Mouse (Mus musculus) liver, embryonic 14.5 days (tissue): ENCODE results near the gene Tmem14a. TPM values are rescaled to one million over a fixed set of nuclear protein-coding genes. Genes with fewer than 3 reads are reported as not detected.

Experiments used
- ATAC-seq: fragments of 200-750 bp; cut with Nextera tagmentation; 2 replicates; pipeline ENCODE4 v1.8.0; 2017; ENCODE audit warnings: moderate number of reproducible peaks, mild to moderate bottlenecking, moderate library complexity; ENCODE audit not compliant: insufficient read depth
- DNase-seq, 3 experiments: peaks; one replicate each; pipeline ENCODE4 v3.0.0-alpha.2; 2012 to 2013; ENCODE audit warnings: low read depth in 3 of 3, low spot score in 3 of 3
- H3K27ac ChIP-seq: fragments of 300-500 bp; sonication (generic); 2 replicates; pipeline ENCODE4 v1.5.1; 2014; ENCODE audit warnings: moderate library complexity, mild to moderate bottlenecking, control low read depth, inconsistent platforms
- H3K27me3 ChIP-seq: fragments of 300-500 bp; sonication (generic); 2 replicates; pipeline ENCODE4 v1.6.1; 2014; ENCODE audit warnings: mild to moderate bottlenecking, low read length, moderate library complexity; ENCODE audit not compliant: control insufficient read depth, insufficient read depth
- H3K36me3 ChIP-seq: fragments of 300-500 bp; sonication (generic); replicated peaks from 2 replicates; pipeline ENCODE4 v1.6.1; 2014; ENCODE audit warnings: low read depth; ENCODE audit not compliant: control insufficient read depth, insufficient read depth
- H3K4me1 ChIP-seq, 2 experiments: fragments of 200-500 bp in 1 of 2; fragments of 300-500 bp in 1 of 2; sonication (generic) in 1 of 2; replicated peaks; 2 replicates each; pipeline ENCODE4 v1.6.1; 2012 to 2014; ENCODE audit warnings: antibody characterized with exemption in 1 of 2, inconsistent platforms in 1 of 2, low read length in 1 of 2; ENCODE audit not compliant: control insufficient read depth in 2 of 2, insufficient read depth in 2 of 2
- H3K4me2 ChIP-seq: fragments of 300-500 bp; sonication (generic); 2 replicates; pipeline ENCODE4 v1.6.1; 2014; ENCODE audit warnings: low read depth, mild to moderate bottlenecking, control low read depth, moderate library complexity
- H3K4me3 ChIP-seq, 2 experiments: fragments of 200-500 bp in 1 of 2; fragments of 300-500 bp in 1 of 2; sonication (generic) in 1 of 2; 2 replicates each; pipeline ENCODE4 v1.5.1; 2012 to 2014; ENCODE audit warnings: low read depth in 2 of 2, low read length in 2 of 2, mild to moderate bottlenecking in 2 of 2, control low read depth in 1 of 2, inconsistent platforms in 1 of 2, moderate library complexity in 1 of 2; ENCODE audit not compliant: insufficient read depth in 1 of 2
- H3K9ac ChIP-seq: fragments of 300-500 bp; sonication (generic); replicated peaks from 2 replicates; pipeline ENCODE4 v1.6.1; 2014; ENCODE audit warnings: mild to moderate bottlenecking, control low read depth, moderate library complexity
- H3K9me3 ChIP-seq: fragments of 300-500 bp; sonication (generic); 2 replicates; pipeline ENCODE4 v1.6.1; 2016; ENCODE audit warnings: low read length, mixed read lengths; ENCODE audit not compliant: control insufficient read depth
- CTCF ChIP-seq: IDR thresholded peaks from 2 replicates; pipeline ENCODE4 v1.5.1; 2016; ENCODE audit warnings: antibody characterized with exemption, low read depth, control low read depth
- EP300 ChIP-seq: IDR thresholded peaks from 2 replicates; pipeline ENCODE4 v1.6.1; 2016; ENCODE audit warnings: antibody characterized with exemption, low read depth
- WGBS: fragments of 180-500 bp; shearing (Covaris S2); extraction: QIAGEN DNeasy Blood & Tissue Kit; methylation state at CpG from one replicate; pipeline ENCODE4 v1.1.7; 2014; ENCODE audit not compliant: insufficient replicate concordance; 5-methylcytosine and 5-hydroxymethylcytosine counted together
- polyA plus RNA-seq, 2 experiments: library from polyadenylated mRNA; depleted of rRNA in 1 of 2; stranded (reverse) in 1 of 2; unstranded in 1 of 2; fragments of >200 nt; fragmentation: Nextera tagmentation in 1 of 2; extraction: Ambion mirVana in 1 of 2; gene quantifications; 2 replicates each; pipeline versions ENCODE4 v1.2.1 to v1.2.3; 2012 to 2014

Tmem14a gene
- polyA plus RNA-seq, 2 experiments: 2.7 to 2.9 TPM

DNA sequence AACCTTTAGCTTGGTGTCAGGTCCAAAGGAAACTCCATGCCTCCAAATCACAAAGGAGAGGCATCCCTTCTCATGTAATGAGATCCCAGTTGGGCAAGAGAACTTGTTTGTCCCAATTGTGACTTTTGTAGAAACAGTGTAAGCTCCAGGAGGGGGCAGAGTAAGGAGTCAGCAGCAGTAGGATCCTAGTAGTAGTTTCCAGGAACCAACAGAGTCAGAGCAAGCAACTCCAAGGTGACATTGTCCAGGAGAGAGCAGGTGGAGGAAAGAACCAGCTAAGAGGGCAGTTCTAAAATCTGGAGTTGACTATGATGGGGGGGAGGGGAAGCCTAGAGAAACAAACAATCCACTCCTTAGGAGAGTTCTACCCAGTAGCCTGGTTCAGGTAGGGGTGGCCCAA lies 29.5 kb downstream of the Tmem14a start:
- no peak overlapping the region for H3K4me2 ChIP-seq
- H3K36me3 ChIP-seq: no peaks in the 10 kb centered on the region
- no peak for DNase-seq
- no peak overlapping the region for H3K9ac ChIP-seq
- no peak for ATAC-seq
- H3K4me1 ChIP-seq: no peaks in the 10 kb centered on the region
- no peak overlapping the region for H3K4me3 ChIP-seq
- TF ChIP-seq CTCF: no peak
- TF ChIP-seq EP300: no peak
- no peaks in the 10 kb centered on the region for H3K27me3 ChIP-seq
- no peak overlapping the region for H3K27ac ChIP-seq
- H3K9me3 ChIP-seq: no peaks in the 10 kb centered on the region

DNA sequence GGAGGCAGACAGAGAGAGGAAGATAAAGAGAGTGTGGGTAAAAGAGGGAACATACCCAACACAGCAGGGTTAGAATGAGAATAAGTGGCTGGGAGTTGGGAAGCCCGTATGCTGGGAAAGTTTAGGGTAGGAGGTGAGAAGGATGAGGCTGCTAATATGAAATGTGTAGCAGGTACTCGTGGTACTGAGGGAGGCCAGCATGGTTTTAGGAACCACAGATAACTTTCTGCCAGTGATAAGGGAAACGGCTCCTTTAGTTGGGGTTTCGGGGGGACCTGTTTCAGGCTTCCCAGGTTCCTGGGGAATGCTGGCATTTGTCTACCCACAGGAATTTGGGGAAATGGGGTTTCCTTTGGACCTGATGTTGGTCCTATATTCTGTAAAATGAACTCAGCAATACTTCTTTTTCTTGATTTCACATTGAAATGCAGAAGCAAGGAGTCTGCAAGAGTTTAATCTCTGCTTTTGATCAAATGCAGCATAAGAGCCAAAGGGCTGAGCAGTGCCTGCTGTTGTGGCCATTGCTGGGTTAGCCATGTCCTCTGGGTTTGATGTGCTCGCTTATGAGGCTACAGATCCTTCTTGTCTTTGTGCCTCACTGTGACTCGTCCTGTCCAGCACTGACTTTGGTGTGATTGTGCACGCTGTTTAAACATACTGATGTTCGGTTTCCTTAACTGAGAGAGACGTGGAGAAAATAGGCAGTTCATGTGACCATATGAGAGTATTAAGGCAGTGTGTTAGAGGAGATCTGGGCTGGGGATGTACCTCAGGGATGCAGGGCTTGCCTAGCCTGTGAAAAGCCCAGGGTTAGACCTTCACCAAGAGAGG lies 30.4 kb downstream of the Tmem14a start:
- Histone ChIP-seq H3K27ac (no peak overlapping the region), H3K27me3 (no peaks in the 10 kb centered on the region), H3K36me3 (no peaks in the 10 kb centered on the region), H3K9ac (no peak overlapping the region), H3K9me3 (no peaks in the 10 kb centered on the region), H3K4me3 (no peak overlapping the region), H3K4me1 (no peaks in the 10 kb centered on the region), H3K4me2 (no peak overlapping the region)
- DNase-seq: no peak
- WGBS: 44% methylated on average over 9 of the region's 9 CpGs
- no peak for TF ChIP-seq EP300
- no peak for TF ChIP-seq CTCF
- no peak for ATAC-seq

DNA sequence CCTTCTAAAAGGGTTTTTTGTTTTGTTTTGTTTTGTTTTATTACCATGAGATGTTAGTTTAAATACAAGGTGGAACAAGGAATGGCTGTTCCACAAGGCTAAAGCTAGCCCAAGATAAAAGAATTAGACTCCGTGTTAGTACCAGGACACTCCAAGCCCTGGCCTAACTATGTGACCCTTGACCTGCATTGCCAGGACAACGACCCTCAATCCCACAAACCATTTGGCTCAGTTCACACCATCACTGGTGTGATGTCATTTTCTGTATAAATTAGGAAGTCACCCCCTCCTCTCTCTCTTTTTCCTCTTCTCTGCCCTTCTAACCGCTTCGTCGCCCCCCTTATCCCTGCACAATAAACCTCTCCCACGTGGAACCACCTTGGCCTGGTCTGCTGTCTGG lies 33.3 kb downstream of the Tmem14a start:
- DNase-seq (no peak), ATAC-seq (no peak)
- no peaks in the 10 kb centered on the region for H3K36me3 ChIP-seq

DNA sequence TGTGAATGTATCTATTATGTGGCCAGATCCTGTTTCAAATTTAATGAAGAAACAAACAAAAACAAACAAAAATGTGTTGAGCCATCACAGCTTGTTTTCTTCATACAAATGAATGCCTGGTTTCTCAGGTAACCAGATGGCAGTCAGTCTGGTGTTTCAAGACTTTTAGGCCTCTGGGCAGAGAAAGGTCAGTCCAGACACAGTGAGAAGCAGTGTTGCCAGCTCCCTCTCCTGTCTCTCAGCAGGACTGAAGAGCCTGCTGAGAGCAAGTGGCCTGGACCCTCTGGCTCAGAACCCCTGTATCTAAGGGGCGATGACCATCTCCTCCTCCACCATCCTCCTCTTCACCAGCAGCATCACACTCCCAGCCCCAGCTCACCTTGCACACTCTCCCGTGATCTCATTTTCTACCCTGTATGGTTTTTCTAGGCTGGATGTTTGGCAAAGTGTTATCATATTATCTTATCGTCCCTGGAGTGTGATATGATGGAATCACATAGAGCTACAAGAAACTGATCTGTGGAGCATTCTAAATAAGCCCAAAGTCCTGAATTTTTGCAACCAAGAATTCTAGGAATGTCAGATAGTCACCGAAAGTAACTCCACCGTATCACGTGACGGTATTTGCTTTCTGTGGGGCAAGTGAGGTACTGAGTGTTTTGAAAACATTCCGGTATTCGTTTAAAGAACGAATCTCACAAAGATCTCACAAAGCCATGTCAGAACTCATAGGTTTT lies 34.4 kb downstream of the Tmem14a start:
- Histone ChIP-seq H3K9ac (no peak overlapping the region), H3K4me1 (no peaks in the 10 kb centered on the region), H3K27me3 (no peaks in the 10 kb centered on the region), H3K27ac (no peak overlapping the region), H3K9me3 (no peaks in the 10 kb centered on the region), H3K36me3 (no peaks in the 10 kb centered on the region), H3K4me3 (no peak overlapping the region), H3K4me2 (no peak overlapping the region)
- no peak for TF ChIP-seq CTCF
- no peak for TF ChIP-seq EP300
- 69% methylated on average over 10 of the region's 10 CpGs for WGBS
- ATAC-seq (no peak), DNase-seq (no peak)

More for the DNA sequence above, 33.3 kb downstream of the Tmem14a start:
- H3K4me1 ChIP-seq: no peaks in the 10 kb centered on the region
- H3K27me3 ChIP-seq: no peaks in the 10 kb centered on the region
- no peak overlapping the region for H3K4me3 ChIP-seq
- no peak overlapping the region for H3K27ac ChIP-seq
- WGBS: 61% methylated on average over 6 of the region's 6 CpGs
- no peak for TF ChIP-seq CTCF
- TF ChIP-seq EP300: no peak
- H3K9me3 ChIP-seq: no peaks in the 10 kb centered on the region
- H3K9ac ChIP-seq: no peak overlapping the region
- no peak overlapping the region for H3K4me2 ChIP-seq

DNA sequence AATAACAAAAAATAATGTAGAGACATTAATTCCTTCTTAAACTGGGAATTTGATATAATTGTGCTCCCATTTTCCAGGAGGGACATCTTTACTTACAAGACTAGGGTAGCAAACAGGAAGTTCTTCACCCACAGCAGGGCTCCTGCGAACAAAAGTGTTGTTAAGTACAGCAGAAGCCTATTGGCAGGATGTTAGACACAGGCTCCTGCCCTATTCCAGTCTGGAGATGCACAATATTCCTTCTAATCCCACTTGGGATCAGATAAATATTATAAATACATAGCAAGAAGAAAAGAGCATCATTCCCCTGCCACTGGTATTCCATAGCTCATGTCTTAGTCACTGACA lies 34.9 kb downstream of the Tmem14a start:
- no peak for ATAC-seq

More for the DNA sequence above, 34.9 kb downstream of the Tmem14a start:
- no peaks in the 10 kb centered on the region for H3K9me3 ChIP-seq
- H3K36me3 ChIP-seq: no peaks in the 10 kb centered on the region
- TF ChIP-seq EP300 (no peak), CTCF (no peak)
- H3K4me1 ChIP-seq: no peaks in the 10 kb centered on the region
- no peak overlapping the region for H3K4me3 ChIP-seq
- 52% methylated on average over 1 of the region's 1 CpGs for WGBS
- no peak overlapping the region for H3K9ac ChIP-seq
- no peak overlapping the region for H3K27ac ChIP-seq
- no peaks in the 10 kb centered on the region for H3K27me3 ChIP-seq
- no peak overlapping the region for H3K4me2 ChIP-seq
- no peak for DNase-seq
